Mouse (Mus musculus) gonadal fat pad, adult 2 months (tissue): ENCODE results near the gene Mcm3ap. TPM values are rescaled to one million over a fixed set of nuclear protein-coding genes. Genes with fewer than 3 reads are reported as not detected.

ENCODE experiments used
- DNase-seq: peaks from one replicate; pipeline ENCODE4 v3.0.0-alpha.2; 2012; ENCODE audit warnings: low read depth
- polyA plus RNA-seq: library from polyadenylated mRNA; depleted of rRNA; stranded (reverse); fragments of >200 nt; gene quantifications from 2 replicates; pipeline ENCODE4 v1.2.3, GENCODE M21; 2012

The Mcm3ap gene
- polyA plus RNA-seq, 1 experiment, result 21.6 TPM

DNA sequence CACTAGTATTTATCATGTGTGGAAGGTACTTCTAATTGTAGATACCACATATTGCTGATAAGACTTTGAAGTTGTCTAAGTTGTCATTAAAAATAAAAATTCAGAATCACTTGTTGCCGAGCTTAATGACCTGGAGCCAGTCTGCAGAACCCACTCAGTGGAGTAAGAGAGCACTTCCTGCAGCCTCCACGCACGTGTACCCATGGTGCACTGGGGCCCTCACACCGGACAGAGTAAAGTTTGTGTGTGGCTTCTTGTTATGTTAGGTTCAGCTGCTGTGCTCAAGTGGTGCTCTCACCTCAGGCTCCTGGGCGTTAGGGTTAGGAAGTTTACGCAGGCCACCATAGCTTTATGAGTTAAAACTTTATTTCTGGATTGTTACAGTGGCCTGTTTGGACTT lies 26.8 kb downstream of the Mcm3ap start:
- DNase-seq, result no peak

DNA sequence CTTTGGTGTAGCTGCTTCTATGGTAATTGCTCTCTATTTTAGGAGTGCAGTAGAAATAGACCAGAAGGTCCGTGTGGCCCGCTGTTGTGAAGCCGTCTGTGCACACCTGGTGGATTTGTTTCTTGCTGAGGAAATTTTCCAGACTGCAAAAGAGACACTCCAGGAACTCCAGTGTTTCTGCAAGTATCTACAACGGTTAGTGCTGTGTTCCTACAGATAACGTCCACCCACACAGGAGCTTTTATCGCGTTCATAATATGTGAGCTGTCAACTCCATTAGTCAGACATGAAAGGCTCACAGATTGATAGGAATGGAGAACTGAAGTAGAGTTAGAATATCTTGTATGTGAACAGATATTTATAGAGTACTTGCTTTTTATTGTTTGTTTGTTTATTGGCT lies 27.6 kb downstream of the Mcm3ap start:
- DNase-seq, result no peak

DNA sequence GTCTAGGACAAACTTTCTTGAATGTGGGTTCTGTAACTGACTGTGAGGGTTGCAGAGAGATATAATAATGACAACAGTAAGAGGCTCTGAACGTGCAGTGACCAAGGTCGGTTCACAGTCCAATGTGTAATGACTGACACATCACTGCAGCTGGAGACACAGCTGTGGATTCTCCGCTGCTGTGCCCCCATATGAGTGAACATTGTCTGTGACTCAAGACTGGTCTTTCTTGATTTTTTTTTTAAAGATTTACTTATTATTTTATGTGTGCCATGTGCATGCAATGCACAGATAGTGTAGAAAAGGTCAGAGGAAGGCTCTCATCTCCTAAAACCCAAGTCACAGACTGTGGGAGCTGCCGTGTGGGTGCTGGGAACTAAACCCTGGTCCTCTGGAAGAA lies 28.8 kb downstream of the Mcm3ap start:
- DNase-seq, result no peak

DNA sequence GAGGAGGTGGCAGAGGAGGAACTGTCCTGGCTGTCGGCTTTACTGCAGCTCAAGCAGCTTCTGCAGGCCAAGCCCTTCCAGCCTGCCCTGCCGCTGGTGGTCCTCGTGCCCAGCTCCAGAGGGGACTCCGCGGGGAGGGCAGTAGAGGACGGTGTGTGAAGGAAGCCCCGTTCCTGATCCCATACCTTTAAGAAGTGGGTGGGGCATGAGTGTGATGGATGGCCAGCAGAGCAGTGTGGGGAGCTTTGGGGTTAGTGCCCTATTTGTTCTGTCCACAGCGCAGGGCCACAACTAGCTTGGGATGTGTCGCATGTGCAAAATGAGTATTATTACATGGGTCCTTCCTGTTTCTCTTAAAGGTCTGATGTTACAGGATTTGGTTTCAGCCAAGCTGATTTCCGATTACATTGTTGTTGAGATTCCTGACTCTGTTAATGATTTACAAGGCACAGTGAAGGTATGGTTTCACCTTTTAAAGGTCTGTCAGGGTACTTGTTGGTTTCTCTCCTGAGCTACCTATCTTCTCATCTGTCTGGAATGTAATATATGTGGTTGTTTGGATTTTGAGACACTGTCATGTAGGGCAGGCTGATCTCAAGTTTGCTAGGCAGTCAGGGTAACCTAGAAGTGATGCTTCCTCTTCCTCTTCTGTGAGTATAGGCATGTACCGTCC lies 35.7 kb downstream of the Mcm3ap start:
- no peak for DNase-seq

DNA sequence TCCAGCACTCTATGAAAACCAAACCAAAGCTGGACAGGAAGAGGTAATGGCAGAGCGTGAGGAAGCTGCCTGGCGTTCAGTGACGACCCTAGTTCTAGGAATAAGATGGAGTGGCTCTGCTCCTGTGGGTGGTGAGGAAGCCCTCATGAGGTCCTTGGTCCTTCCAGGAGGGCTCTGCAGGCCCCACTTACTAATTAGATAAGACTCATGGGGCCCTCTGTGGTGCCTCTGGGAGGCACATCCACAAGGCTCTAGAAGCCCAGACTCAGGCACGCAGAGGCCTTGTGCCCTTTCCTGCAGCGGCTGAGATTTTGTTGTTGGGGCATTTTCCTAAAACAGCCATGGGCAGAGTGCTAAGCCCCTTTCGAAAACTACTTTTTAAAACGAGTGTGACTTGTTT lies 37.1 kb downstream of the Mcm3ap start:
- DNase-seq, result no peak

DNA sequence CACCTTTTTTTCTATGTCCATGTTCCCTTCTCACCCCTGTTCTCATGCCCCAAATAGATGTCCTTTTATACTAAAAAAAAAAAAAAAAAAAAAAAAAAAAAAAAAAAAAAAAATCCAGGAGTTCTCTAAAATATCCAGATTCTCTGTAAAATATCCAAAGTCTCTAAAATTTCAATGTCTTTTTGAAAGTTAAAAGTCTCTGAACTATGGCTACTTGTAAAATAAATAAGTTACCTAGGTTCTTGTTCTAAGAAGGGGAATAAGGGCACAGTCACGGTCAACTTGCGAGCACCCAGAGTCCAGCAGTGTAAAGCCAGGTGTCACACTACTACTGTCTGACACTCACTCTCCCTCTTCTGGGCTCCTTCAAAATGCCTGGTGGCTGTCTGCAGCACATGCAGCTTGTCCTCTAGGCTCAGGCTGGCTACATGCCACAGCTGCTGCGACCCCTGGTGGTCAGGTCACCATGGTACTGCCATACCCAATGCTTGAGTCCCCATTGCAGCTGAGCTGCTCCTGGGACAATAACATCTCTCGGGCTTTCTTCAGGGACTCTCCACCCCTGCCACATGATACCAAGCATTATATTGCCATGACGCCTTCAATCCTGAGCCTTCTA lies 44.3 kb downstream of the Mcm3ap start:
- DNase-seq, result no peak

DNA sequence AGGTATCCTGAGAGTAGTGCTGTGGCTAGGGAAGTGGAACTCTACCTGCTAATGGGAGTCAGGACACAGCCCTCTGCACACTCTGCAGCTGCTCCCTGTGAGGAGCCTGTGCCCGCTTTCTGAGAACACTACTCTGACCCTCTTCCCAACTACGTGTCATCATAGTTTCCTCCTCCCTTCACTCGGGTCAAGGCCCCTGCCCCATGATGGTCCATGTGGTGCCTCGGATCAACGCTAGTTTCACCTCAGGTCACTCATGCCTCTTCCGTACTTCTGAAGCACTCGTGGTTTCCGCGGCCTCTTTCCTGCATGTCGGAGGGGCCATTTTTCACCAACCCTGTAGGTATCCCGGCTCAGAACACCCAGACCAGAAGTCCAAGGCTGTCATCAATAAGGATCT lies 62.2 kb downstream of the Mcm3ap start:
- no peak for DNase-seq

DNA sequence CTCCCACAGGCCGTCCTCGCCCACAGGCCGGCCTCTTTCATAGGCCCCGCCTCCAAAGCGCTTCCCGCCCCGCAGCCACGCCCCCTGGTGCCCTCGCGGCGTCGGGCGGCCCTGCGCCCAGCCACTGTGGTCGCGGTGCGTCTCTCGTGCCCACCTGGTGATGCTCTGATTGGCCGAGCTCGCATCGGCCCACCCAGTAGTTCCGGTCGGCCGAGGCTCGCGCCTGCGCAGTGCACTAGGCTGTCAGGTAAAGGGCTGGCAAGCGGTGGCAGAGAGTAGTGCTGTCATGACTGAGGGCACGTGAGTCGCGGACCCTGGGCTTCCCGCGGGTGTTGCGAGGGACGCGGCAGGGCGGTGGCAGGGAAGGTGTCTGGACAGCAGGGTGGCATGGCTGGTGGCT lies 62.6 kb downstream of the Mcm3ap start, which contains the start of gene Lss:
Gene Lss (plus strand): TSS at position 214 of the 400 bp plus-strand sequence.
- DNase-seq, result no peak

DNA sequence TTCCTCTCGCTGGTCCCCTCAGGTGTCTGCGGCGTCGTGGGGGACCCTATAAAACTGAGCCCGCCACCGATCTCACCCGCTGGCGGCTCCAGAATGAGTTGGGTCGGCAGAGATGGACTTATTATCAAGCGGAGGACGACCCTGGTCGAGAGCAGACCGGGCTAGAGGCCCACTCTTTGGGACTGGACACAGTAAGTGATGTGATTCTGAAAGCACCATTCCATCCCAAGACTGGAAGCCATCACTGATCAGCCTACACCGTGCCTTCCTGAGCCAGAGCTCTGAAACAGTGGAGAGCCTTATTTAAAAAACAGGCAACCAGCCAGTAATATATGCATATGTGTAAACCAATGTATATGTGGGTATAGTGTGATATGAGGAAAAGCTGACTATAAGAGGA lies 63.1 kb downstream of the Mcm3ap start:
- DNase-seq, result no peak

DNA sequence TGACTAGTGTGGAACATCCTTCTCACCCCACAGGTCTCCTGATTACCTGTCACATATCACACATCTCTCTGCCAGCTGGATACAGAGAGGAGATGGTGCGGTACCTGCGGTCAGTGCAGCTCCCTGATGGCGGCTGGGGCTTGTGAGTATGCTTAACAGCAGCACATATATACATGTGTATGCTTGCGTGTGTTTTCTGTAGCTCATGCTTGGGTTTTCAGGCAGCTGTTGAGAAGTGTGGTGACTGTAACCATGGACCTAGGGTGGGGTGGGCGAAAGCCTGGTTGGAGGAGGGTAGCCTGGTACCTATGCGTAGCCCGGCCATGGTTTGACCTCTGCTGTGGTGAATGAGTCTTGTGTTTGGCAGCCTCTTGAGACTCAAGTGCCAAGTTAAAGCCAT lies 66.8 kb downstream of the Mcm3ap start:
- no peak for DNase-seq

DNA sequence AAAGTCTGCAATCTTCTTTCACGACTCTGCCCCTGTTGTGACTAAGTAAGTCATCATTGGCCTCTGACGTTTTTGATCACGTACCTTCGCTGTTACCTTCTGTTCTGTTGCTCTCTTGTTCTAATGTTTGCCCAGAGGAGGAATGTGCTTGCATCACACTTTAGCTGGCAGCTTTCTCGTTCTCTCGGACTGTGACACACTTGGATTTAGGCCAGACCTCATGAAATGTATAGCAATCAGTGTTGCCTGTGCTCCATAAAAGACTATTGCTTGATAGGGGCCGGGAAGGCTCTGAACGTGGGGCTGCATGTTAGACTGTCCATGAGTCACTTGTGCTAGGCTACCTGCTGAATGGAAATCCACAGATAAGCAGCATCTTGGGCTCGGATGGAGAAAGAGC lies 68.9 kb downstream of the Mcm3ap start:
- DNase-seq, result peak; percentile 96

DNA sequence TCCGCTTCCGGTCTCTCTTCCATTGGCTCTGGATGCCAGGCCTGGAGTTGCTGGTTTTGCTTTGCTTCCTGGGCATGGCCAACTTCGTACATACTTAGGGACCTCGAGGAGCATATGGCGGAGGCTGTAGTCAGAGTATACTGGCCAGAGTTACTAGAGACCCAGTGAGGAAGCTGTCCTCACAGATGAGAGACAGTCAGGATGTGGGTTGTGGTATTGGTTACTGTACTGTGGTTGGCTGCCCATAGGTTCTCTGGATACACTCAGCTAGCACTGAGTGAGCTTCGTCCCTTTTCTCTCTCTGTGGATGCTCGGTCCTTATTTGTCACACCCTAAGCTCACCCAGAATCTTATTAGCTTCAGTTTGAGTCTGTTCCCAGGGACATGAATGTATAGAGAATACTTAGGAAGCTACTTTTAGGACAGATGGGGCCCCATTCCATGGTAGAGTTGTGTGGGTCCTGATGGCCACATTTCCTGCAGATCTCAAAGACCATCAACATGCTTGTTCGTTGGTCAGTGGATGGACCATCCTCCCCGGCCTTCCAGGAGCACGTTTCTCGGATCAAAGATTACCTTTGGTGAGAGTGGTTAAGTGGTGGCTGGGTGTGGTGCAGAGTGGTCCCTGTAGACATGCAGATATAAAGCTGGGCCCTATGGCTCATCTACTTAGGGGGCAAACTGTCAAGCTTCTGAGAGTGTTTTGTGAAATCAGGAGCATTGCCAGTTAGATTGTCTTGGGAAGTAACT lies 72.8 kb downstream of the Mcm3ap start:
- no peak for DNase-seq

DNA sequence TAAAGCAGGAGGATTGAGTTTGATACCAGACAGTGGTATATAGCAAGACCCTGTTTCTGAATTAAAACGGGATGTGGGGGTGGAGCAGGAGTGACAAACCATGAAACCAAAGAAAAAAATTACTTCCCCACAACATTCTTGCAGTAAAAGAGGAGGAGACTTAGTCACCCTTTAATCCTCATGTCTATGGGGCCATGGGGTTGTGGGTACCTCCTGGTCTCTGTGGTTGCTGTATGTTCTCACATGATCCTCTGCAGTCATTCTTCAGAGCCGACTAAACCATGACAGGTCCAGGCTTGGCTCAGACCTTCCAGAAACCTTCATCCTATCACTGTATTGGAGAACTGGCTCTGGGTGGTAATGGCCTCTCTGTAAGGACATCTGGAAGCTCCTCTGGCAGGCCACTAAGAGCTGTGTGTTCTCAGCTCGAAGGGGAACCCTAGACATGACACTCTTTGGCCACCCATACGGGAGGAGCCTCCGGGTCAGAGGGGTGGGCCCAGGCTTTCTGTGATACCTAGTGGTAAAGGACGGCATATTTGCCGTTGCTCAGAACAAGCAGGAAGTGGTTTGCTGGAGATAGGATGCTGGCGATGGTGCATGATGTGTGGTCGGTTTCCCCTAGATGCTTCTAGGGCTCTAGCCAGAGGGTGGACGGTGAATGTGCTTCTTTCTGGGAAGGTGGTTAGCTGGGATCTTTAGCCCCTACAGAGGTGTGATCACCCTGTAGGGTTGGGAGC lies 74.1 kb downstream of the Mcm3ap start:
- no peak for DNase-seq

DNA sequence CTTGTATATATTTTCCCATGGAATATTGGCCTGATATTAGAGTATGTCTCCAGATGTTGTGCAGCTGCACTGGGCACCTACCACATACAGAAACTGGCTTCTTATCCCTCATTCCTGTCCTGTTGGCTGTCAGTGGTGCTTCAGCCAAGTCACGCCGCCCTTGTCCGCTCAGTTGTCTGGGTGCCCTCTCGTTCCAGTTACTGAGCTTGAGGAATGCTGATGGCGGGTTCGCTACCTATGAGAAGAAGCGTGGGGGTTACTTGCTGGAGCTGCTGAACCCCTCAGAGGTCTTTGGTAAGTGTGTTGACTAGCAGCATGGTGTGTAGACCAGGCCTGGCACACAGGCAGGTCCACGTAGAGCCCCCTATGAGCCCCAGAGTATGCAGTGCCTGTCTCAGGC lies 77.8 kb downstream of the Mcm3ap start:
- DNase-seq, result no peak

DNA sequence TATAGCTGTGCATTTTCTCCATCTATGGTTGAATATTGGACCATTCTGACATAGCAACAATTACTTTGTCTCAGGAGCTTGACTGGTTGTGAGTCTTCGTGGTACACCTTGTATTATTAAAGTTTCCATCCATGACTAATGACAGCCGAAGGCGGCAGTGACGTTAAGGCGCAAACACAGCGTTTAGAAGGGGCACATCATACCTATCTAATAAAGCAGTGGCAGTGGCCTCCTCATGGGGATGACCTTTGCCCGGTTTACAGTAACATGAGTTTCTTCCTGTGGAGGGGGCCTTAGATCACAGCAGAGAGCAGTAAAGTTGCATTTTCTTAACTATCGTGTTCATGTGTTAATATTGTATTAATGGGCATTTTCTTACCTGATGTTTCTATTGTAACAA lies 79.5 kb downstream of the Mcm3ap start:
- no peak for DNase-seq

DNA sequence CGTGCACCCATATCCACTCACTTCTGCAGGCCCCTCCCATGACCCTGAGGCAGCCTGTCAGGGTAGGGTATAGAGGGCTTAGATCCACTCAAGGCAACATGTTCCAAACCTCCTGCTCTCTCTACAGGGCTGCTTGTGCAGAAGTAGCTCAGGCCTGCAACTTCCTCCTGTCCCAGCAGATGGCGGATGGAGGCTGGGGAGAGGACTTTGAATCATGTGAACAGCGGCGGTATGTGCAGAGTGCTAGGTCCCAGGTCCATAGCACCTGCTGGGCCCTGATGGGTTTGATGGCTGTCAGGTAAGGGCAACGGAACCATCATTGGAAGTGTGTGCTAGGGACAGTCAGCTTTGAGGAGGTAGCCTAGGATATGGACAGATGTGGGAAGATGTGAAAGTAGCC lies 81.7 kb downstream of the Mcm3ap start:
- DNase-seq, result no peak

DNA sequence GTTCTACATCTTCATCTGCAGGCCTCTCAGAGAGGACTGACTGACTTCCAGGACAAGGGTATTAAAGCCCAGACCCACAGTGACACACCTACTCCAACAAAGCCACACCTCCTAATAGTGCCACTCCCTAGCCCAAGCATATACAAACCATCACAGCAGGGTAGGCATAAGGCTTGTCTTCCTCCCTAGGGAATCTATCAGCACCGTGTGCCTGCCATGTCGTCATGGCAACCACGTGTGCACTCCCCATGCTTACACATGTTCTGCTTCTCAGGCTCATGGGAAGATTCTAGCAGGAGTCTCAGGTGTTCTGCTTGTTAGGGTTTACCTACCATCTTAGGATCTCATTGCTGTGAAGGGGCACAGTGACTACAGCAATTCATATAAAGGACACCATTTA lies 82.8 kb downstream of the Mcm3ap start:
- no peak for DNase-seq

DNA sequence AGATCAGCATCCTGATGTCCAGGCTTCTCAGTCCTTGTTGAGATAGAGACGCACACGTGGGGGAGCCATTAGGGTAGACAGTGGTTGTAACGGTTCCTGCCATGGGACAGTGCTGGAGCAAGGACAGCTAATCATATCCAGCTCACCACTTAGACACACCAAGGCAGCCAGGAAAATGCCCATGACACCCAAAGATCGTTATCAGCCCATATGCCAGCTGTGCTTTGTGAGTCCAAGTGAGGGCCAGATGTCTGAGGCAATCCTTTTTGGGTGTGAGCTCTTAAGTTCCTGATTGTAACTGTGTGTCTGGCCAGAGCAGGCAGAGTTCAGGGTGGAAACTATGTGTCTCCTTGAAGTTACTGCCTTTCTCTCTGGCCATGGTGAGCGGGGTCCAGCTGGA lies 85.3 kb downstream of the Mcm3ap start:
- no peak for DNase-seq

DNA sequence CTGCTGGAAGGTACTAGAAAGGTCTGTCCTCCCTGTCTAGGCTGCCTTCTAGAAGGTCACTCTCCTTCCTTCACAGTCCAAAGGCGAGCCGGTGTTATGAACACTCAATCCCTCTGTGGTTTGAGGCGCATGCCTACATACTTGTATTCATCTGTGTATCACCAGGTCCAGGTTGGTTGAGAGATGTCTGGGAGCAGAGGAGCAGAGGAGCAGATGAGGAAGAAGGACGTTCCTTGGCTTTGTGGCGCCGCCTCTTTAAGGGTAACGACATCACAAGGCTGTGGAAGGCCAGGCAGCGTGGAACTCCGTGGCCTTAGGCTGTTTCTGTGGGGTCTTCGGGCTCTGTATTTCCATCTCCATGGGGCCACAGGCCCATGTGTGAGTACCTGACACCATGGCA lies 93.2 kb downstream of the Mcm3ap start, which contains the start of gene Spatc1l:
Gene Spatc1l (plus strand): TSS at position 301 of the 400 bp plus-strand sequence.
- DNase-seq, result no peak
